Mouse (Mus musculus) mesoderm, embryonic 11.5 days (tissue): ENCODE measurements at regions not wholly inside any gene's neighbourhood (a gene's known extent, or its start where the extent isn't known, plus 50 kb on each side); places are given as distances from the start of the nearest gene placed in this dataset.

Experiments used
- DNase-seq: peaks from one replicate; pipeline ENCODE4 v3.0.0-alpha.2; 2012; ENCODE audit warnings: low read depth, low spot score

DNA sequence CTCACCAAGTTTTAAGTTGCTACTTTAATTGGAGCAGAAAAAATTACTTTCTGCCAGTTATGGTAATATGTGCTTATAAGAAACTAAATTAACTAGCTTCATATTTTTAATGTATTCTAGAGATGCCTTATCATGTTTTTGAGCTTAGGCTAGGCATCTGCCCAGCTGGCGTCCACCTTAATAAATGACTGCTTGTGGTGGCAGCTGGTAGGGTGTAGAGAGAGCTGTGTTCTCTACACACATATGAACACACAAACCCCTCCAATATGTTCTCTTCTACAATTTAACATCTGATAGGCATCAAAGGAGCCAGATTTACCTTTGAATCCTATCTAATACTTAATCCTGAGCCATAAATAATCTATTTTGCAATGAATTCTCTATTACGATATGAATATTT, 173.4 kb downstream of the Gm4340 start:
- DNase-seq: no peak

- DNase-seq: no peak
Measured at GRCm38 (mm10) chr10:104374567-104374966, 180.7 kb downstream of the Gm4340 start.

DNA sequence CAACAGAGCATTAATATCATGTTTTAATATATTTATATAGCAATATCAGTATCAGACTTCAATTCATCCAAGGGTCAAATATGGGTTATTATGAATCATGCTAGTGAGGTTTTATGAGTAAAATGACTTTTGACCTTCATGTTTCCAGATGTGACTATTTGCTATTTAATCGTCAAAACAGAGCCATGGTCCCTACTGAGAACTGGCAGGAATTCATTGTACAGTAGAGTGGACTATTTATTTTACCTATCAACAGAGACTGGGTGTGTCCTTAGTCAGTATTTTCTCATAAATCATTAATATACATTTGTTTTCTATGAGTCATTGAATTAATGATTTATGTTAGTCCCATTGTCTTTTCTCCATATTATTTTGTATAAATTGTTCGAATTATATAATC, 194.4 kb downstream of the Gm4340 start:
- no peak for DNase-seq

DNA sequence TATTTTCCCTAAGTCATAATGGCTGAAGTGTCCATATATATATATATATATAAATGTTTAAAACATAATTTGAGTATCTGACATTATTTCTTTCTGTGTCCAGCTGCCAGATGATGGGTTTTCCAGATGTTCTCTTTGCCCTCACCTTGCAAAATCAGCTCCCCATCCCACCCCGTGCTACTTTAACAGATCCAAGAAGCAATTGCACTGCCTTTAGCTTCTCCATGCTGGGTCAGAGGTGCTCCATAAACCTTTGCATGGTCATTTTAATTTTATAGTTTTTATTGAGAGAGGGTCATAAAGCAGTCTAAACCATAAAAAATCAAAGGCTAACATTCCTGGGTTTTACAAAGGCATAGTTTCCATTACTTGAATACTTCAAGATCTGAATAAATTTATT, 201.9 kb downstream of the Gm4340 start:
- peak; percentile 62 for DNase-seq

- no peak for DNase-seq
Measured at GRCm38 (mm10) chr10:104408751-104409150, 214.9 kb downstream of the Gm4340 start.

DNA sequence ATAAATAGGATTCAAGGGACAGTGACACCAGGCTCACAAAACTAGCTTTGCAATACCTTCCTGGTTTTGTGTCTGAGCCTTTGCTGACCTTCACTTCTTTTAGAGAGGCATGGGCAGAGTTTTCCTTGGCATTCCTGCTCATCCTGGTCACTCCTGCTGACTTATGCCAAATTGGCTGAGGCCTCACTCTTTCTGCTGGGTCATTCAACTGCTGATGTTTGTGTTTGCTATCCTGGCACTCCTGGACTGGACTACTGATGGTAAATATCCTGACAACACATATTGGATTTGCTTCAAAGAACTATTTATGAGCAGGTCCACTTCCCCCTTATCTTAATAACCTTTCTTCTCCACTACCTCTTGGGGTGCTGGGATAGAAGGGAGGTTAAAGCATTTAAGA, 228.7 kb downstream of the Gm4340 start:
- no peak for DNase-seq

GRCm38 (mm10) chr10:104423161-104423560, 229.3 kb downstream of the Gm4340 start:
- no peak for DNase-seq

DNA sequence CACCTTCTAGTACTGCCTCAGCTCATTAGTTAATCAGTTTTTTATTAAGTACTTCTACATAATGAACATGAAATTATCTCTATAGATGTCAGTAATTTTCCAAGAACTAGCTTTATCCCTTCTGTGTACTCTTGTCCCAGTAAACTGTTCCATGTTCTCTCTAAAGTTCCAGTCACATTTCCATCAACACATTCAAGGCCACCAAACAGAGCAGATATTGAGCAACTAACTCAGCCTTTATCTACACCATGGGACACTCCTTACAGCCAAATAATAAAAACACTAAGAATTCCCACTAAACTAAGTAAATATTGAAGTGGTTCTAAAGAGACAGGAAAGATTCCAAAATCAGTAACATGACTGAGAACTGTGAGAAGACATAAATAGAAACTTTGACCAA, 229.9 kb downstream of the Gm4340 start:
- DNase-seq: no peak

- no peak for DNase-seq
Measured at GRCm38 (mm10) chr10:104444926-104445325, 251.1 kb downstream of the Gm4340 start.

GRCm38 (mm10) chr10:104455549-104456351, 261.9 kb downstream of the Gm4340 start:
- DNase-seq: peak; percentile 31

GRCm38 (mm10) chr10:104456352-104456725, 262.5 kb downstream of the Gm4340 start:
- no peak for DNase-seq

- DNase-seq: no peak
Measured at GRCm38 (mm10) chr10:104486226-104486944, 292.5 kb downstream of the Gm4340 start.

DNA sequence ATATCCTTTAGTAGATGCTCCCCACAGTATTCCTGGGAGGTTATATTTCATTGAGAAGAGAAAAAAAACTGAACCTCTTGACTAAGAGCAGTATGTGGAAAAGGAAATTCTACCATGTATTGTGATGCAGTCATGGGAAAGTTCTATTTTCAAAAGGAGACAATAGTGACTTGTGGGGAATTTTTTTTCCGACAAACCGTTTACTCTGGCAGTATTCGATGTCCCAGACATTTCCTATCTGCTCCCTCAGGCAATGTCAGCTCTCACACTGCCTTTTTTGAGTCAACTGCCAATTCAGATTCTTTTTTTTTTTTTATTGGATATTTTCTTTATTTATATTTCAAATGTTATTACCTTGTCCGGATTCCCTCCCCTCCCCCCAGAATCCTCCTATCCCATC, 295.5 kb downstream of the Gm4340 start:
- no peak for DNase-seq

DNA sequence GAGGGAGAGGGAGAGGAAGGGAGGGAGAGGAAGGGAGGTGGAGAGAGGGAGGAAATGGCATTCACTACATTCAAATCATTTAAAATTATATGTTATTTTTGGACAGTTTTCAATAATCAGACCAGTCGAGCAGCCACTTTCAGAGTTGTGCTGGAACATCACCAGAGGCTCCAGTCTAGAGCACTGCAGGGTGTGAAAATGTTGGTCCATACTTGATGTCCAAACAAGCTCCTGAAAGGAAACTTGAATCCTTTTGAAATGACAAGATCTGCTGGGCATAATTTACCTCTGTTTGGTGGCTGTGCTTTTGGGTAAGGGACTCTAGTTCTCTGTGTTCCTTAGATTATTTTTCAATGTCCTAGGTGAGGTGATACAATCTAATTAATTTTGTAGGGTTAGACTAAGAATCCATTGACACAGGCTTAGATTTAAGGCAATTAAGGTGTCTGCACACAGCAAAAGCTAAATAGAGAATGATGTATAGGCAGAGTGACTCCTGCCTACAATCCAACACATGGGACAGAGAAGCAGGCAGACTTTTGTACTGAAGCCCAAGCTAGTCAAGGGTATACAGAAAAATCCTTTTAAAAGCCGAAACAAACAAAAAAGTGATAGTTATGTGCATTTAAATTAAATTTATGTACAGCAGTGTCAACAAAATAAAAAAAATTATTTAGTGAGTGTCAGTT, 297.2 kb downstream of the Gm4340 start:
- no peak for DNase-seq
